Mouse (Mus musculus): ENCODE measurements at regions not wholly inside any gene's neighbourhood (a gene's known extent, or its start where the extent isn't known, plus 50 kb on each side); places are given as distances from the start of the nearest gene placed in this dataset.

DNA sequence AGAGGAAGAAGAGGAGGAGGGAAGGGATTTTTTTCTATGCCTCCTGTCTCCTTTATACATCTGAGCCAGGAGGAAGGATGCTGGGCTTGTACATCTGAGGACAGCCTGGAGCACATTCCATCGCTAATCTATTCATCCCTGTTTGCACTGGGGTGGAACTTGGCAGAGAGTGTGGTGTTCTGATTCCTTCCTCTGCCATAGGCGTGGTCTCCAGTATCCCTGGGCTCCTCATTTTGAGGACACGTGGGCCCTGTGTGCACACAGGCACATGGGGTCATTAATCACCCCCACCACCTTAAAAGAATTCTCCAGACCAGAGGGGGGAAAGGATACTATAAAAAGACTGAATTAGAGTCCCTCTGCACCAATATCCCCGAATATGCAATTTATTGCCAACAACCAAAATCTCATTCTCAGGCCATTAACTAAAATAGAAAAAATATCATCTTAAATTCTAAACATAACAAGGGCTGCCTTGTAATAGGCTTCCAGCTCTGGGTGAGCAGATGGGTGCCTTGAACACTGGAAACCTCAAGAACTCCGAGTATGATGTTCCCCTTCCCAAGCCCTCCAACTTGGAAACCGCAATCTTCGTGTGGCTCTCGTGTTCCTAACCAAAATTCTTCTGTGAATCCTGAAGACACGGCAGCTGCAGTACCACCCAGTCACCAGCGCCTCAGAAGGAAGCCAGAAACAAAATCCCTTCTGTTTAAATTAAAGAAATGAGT lies 254.7 kb downstream of the Cxcl12 start:
- H3K27me3 ChIP-seq (ENCODE audit: control insufficient read depth, insufficient read depth, low read length), result no peaks in the 10 kb centered on the region
- no peak overlapping the region for H3K4me2 ChIP-seq (ENCODE audit: low read depth, low read length)
- no peak overlapping the region for H3K27ac ChIP-seq (ENCODE audit: low read length)
- WGBS, result 64% methylated on average over 10 of the region's 10 CpGs
- H3K4me3 ChIP-seq (replicated peaks; ENCODE audit: low read length), result no peak overlapping the region
- no peak for ATAC-seq (ENCODE audit: insufficient read depth, low FRiP score)
- H3K36me3 ChIP-seq (ENCODE audit: control insufficient read depth, insufficient read depth, low read length), result no peaks in the 10 kb centered on the region
- H3K9ac ChIP-seq (ENCODE audit: low read length), result no peak overlapping the region
- H3K4me1 ChIP-seq (ENCODE audit: control insufficient read depth, insufficient read depth, low read length), result peaks cover 10% of the 10 kb centered on the region
- H3K9me3 ChIP-seq (replicated peaks; ENCODE audit: control insufficient read depth, low read length), result no peaks in the 10 kb centered on the region

DNA sequence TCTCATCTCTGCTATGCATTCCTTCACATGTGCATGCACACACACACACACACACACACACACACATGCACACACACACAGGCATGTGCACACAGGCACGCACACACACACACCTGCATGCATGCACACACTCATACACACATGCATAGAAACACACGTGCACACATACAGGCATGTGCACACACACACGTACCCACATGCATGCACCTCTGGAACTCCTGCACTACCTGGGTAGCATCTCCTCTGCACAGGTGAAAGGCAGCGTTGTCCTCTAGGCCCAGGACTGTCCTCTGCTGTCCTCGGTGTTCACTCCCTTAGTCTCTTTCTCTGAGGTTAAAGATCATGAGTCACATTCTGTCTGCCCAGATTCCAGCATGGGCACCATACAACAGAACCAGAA lies 258.0 kb downstream of the Cxcl12 start:
- H3K4me1 ChIP-seq (ENCODE audit: control insufficient read depth, insufficient read depth, low read length), result peaks cover 13% of the 10 kb centered on the region
- no peak overlapping the region for H3K27ac ChIP-seq (ENCODE audit: low read length)
- 92% methylated on average over 5 of the region's 5 CpGs for WGBS
- H3K27me3 ChIP-seq (ENCODE audit: control insufficient read depth, insufficient read depth, low read length), result no peaks in the 10 kb centered on the region
- no peak overlapping the region for H3K4me3 ChIP-seq (replicated peaks; ENCODE audit: low read length)
- no peak overlapping the region for H3K4me2 ChIP-seq (ENCODE audit: low read depth, low read length)
- H3K9me3 ChIP-seq (replicated peaks; ENCODE audit: control insufficient read depth, low read length), result no peaks in the 10 kb centered on the region
- no peak overlapping the region for H3K9ac ChIP-seq (ENCODE audit: low read length)
- no peaks in the 10 kb centered on the region for H3K36me3 ChIP-seq (ENCODE audit: control insufficient read depth, insufficient read depth, low read length)
- ATAC-seq (ENCODE audit: insufficient read depth, low FRiP score), result no peak

DNA sequence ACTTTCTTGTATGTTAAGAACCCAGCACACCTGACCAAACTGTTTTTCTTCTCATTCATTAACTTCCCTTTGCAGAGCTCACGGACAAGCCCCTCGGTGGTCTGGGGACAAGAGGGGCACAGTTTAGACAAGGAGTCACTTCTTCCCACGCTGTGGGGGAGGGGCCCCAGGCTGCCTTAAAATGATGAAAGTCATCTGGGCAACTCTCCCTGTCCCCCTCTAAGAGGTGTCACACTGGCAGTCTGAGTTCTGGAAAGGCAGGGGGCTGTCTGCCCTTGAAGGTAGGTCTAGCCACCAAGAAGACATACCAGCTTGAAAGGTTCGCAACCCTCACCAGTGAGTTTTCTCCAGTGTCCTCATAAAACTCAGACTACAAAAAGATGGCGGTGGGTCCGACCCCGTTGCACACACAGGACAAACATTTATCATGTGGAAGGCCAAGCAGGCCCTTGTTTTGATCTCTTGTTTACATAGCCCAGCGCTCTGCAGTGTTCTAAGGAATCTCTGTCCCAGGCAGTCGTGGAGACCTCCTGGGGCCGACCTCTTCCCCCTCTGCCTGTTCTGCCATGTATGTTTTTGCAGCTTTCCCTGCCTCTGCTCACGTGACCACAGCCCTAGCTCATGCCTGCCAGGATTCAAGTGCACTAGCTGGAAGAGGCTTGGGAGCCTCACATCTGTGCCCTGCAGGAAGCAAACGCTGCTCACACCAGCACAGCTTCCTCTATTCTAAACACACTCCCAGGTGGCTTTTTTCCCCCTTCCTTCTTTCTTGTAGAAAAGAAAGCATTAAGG lies 259.2 kb downstream of the Cxcl12 start:
- Histone ChIP-seq H3K27me3 (ENCODE audit: control insufficient read depth, insufficient read depth, low read length) (no peaks in the 10 kb centered on the region), H3K4me3 (replicated peaks; ENCODE audit: low read length) (no peak overlapping the region), H3K9ac (ENCODE audit: low read length) (no peak overlapping the region), H3K9me3 (replicated peaks; ENCODE audit: control insufficient read depth, low read length) (no peaks in the 10 kb centered on the region), H3K27ac (ENCODE audit: low read length) (no peak overlapping the region), H3K36me3 (ENCODE audit: control insufficient read depth, insufficient read depth, low read length) (no peaks in the 10 kb centered on the region), H3K4me1 (ENCODE audit: control insufficient read depth, insufficient read depth, low read length) (peaks cover 13% of the 10 kb centered on the region), H3K4me2 (ENCODE audit: low read depth, low read length) (no peak overlapping the region)
- 16% methylated on average over 12 of the region's 12 CpGs for WGBS
- ATAC-seq (ENCODE audit: insufficient read depth, low FRiP score), result peak; percentile 68

DNA sequence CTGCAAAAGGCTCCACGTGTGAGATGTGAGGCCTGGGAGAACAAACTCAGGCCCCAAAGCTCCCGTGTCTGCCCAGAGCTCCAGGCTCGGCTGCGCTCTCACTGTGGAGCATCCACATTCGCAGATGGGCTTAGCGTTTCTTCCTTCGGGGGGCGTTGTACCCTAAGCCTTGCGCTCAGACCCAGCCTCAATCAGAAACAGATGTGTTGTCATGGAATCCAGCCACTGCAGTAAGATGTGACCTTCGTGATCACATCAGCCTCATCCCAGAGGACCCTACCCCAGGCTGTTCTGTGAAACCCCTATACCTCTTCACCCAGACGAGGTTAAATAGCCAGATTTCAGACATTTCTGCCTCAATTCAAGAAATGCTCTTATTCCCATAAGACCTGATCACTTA lies 260.1 kb downstream of the Cxcl12 start:
- no peak overlapping the region for H3K9ac ChIP-seq (ENCODE audit: low read length)
- H3K27me3 ChIP-seq (ENCODE audit: control insufficient read depth, insufficient read depth, low read length), result no peaks in the 10 kb centered on the region
- no peak overlapping the region for H3K4me3 ChIP-seq (replicated peaks; ENCODE audit: low read length)
- ATAC-seq (ENCODE audit: insufficient read depth, low FRiP score), result no peak
- H3K4me1 ChIP-seq (ENCODE audit: control insufficient read depth, insufficient read depth, low read length), result peaks cover 13% of the 10 kb centered on the region
- H3K9me3 ChIP-seq (replicated peaks; ENCODE audit: control insufficient read depth, low read length), result no peaks in the 10 kb centered on the region
- 89% methylated on average over 11 of the region's 11 CpGs for WGBS
- no peak overlapping the region for H3K4me2 ChIP-seq (ENCODE audit: low read depth, low read length)
- H3K27ac ChIP-seq (ENCODE audit: low read length), result no peak overlapping the region
- H3K36me3 ChIP-seq (ENCODE audit: control insufficient read depth, insufficient read depth, low read length), result no peaks in the 10 kb centered on the region

DNA sequence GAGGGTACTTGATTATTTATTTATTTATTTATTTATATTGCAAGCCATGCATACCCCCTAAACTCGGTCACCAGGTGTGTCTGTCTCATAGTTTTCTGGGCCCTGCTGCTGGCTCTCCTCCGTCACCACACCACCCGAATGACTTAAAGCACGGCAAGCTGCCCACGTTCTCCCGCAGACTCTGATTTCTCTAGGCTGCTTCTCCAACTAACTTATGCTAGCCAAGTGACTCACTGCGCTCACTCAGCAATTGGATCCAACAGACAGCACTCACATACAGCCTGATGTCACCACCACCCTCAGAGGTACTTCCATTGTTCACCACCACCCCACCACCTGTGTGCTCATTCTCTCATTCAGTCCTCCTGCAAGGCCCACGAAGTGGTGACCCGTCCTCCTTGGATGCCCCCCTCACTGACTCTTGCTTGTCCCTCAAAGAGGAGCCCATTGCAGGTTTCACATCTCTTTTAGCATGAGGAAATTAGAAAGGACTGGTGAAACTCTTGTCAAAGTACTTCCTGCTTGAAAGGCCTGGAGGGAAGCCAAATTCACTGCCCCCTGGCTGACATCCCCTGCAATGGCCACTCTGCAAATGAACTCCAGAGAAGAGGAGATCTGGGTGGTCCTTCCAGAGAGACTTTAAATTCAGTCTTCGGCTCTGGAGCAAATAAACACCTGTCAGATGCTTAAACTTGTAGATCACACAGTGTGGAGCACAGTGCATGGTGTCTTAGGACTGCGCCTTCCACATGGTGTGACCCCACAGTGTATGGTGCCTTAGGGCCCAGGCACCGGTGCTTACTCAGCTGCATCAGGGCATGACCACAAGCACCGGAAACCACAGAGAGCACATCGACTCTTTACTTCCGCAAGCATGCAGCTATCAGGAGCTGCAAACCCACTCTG lies 262.8 kb downstream of the Cxcl12 start:
- H3K9ac ChIP-seq (ENCODE audit: low read length), result no peak overlapping the region
- peaks cover 13% of the 10 kb centered on the region for H3K4me1 ChIP-seq (ENCODE audit: control insufficient read depth, insufficient read depth, low read length)
- H3K36me3 ChIP-seq (ENCODE audit: control insufficient read depth, insufficient read depth, low read length), result no peaks in the 10 kb centered on the region
- ATAC-seq (ENCODE audit: insufficient read depth, low FRiP score), result peak; percentile 47; the same call in 1 of the 2 replicates
- H3K27me3 ChIP-seq (ENCODE audit: control insufficient read depth, insufficient read depth, low read length), result no peaks in the 10 kb centered on the region
- H3K4me3 ChIP-seq (replicated peaks; ENCODE audit: low read length), result no peak overlapping the region
- no peaks in the 10 kb centered on the region for H3K9me3 ChIP-seq (replicated peaks; ENCODE audit: control insufficient read depth, low read length)
- H3K4me2 ChIP-seq (ENCODE audit: low read depth, low read length), result no peak overlapping the region
- H3K27ac ChIP-seq (ENCODE audit: low read length), result no peak overlapping the region
- WGBS, result 67% methylated on average over 15 of the region's 15 CpGs

DNA sequence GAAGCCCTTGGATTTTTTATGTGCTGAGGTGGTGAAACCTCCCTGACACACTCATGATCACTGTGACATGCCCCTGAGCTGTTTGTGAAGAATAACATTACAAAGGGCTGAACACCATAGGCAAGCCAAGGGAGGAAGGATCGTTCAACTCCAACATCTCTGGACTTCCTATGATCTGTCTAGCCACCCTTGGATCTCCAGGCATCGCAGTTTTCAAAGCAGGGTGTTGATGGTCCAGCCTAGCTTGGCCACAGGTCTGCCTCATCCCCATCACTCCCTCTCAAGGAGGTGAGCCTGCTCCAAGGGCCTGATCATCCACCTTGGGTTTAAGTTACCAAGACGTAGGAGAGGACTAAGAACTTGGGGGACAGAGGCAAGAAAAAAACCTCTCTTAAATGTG lies 268.5 kb downstream of the Cxcl12 start:
- H3K27me3 ChIP-seq (ENCODE audit: control insufficient read depth, insufficient read depth, low read length), result no peaks in the 10 kb centered on the region
- 82% methylated on average over 3 of the region's 3 CpGs for WGBS
- no peak for ATAC-seq (ENCODE audit: insufficient read depth, low FRiP score)

DNA sequence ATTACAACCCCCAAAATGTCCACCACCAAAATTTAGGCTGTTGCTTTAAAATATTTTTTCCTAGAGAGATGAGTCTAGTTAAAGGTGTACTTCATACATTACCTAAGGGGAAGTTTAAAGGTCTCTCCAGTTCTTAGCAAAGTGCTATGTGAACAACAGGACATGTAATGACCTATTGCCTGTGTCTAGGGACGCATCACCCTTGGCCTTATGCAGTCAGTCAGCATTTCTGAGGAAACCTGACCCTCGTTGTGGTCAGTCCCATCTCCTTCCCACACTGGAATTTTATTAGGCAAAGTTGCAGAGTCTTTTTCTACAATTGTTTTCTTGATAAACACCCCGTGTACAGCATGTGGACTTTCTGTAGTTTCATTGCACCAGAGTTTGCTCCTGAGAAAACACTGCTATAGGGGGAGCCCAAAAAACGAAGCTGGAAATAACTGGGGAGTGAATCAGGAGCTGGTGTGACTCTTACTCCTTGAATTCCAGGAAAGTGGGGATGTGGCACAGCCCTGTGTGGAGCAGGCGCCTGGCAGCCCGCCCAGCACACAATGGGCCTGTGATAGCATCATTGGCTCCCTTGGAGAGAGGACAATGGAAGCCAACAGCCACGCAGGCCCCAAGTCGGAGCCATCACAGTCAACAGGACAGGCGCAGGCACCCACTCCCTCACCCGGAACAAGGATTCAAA lies 269.2 kb downstream of the Cxcl12 start:
- no peak overlapping the region for H3K27ac ChIP-seq (ENCODE audit: low read length)
- H3K27me3 ChIP-seq (ENCODE audit: control insufficient read depth, insufficient read depth, low read length), result no peaks in the 10 kb centered on the region
- H3K4me3 ChIP-seq (replicated peaks; ENCODE audit: low read length), result no peak overlapping the region
- no peak overlapping the region for H3K4me2 ChIP-seq (ENCODE audit: low read depth, low read length)
- H3K9me3 ChIP-seq (replicated peaks; ENCODE audit: control insufficient read depth, low read length), result no peaks in the 10 kb centered on the region
- no peak for ATAC-seq (ENCODE audit: insufficient read depth, low FRiP score)
- H3K9ac ChIP-seq (ENCODE audit: low read length), result no peak overlapping the region
- no peaks in the 10 kb centered on the region for H3K4me1 ChIP-seq (ENCODE audit: control insufficient read depth, insufficient read depth, low read length)
- no peaks in the 10 kb centered on the region for H3K36me3 ChIP-seq (ENCODE audit: control insufficient read depth, insufficient read depth, low read length)
- 64% methylated on average over 10 of the region's 10 CpGs for WGBS

More for the DNA sequence above, 268.5 kb downstream of the Cxcl12 start:
- no peaks in the 10 kb centered on the region for H3K36me3 ChIP-seq (ENCODE audit: control insufficient read depth, insufficient read depth, low read length)
- no peak overlapping the region for H3K27ac ChIP-seq (ENCODE audit: low read length)
- no peak overlapping the region for H3K4me2 ChIP-seq (ENCODE audit: low read depth, low read length)
- H3K4me3 ChIP-seq (replicated peaks; ENCODE audit: low read length), result no peak overlapping the region
- no peaks in the 10 kb centered on the region for H3K4me1 ChIP-seq (ENCODE audit: control insufficient read depth, insufficient read depth, low read length)
- H3K9ac ChIP-seq (ENCODE audit: low read length), result no peak overlapping the region
- H3K9me3 ChIP-seq (replicated peaks; ENCODE audit: control insufficient read depth, low read length), result no peaks in the 10 kb centered on the region

DNA sequence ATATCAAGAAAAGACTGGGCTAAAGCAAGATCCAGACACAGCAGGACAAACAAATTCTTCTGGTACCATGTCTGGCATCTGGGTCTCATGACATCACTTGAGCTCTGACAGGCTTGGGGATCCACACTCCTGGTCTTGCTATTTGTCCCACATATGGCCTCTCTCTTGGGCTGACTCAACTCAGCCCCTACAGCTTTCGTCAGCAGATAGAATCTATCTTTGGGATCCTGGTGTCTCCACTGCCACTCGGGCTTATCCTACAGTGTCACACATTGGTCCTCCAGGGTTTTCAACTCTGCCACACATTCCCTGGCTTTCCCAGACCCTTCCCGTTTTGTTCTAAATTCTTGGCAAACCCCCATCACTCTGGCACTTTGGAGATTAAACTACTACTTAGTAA lies 280.3 kb downstream of the Cxcl12 start:
- Histone ChIP-seq H3K9ac (ENCODE audit: low read length) (no peak overlapping the region), H3K36me3 (ENCODE audit: control insufficient read depth, insufficient read depth, low read length) (no peaks in the 10 kb centered on the region), H3K9me3 (replicated peaks; ENCODE audit: control insufficient read depth, low read length) (no peaks in the 10 kb centered on the region), H3K27me3 (ENCODE audit: control insufficient read depth, insufficient read depth, low read length) (no peaks in the 10 kb centered on the region), H3K27ac (ENCODE audit: low read length) (no peak overlapping the region), H3K4me2 (ENCODE audit: low read depth, low read length) (no peak overlapping the region), H3K4me3 (replicated peaks; ENCODE audit: low read length) (no peak overlapping the region), H3K4me1 (ENCODE audit: control insufficient read depth, insufficient read depth, low read length) (no peaks in the 10 kb centered on the region)
- ATAC-seq (ENCODE audit: insufficient read depth, low FRiP score), result no peak
- 83% methylated on average over 3 of the region's 3 CpGs for WGBS
